Mouse (Mus musculus): ENCODE measurements at regions not wholly inside any gene's neighbourhood (a gene's known extent, or its start where the extent isn't known, plus 50 kb on each side); places are given as distances from the start of the nearest gene placed in this dataset.

- Histone ChIP-seq H3K9ac (no peak overlapping the region), H3K4me2 (no peak overlapping the region), H3K4me1 (replicated peaks) (no peaks in the 10 kb centered on the region), H3K4me3 (no peak overlapping the region), H3K27me3 (no peaks in the 10 kb centered on the region), H3K9me3 (replicated peaks) (no peaks in the 10 kb centered on the region), H3K36me3 (no peaks in the 10 kb centered on the region), H3K27ac (no peak overlapping the region)
- no peak for ATAC-seq (replicated peaks; ENCODE audit: insufficient number of reproducible peaks, insufficient read depth, low FRiP score, low read depth)
- 86% methylated on average over 3 of the region's 3 CpGs for WGBS
Observed at GRCm38 (mm10) chr3:83699751-83700150, 66.4 kb upstream of the Sfrp2 start.

DNA sequence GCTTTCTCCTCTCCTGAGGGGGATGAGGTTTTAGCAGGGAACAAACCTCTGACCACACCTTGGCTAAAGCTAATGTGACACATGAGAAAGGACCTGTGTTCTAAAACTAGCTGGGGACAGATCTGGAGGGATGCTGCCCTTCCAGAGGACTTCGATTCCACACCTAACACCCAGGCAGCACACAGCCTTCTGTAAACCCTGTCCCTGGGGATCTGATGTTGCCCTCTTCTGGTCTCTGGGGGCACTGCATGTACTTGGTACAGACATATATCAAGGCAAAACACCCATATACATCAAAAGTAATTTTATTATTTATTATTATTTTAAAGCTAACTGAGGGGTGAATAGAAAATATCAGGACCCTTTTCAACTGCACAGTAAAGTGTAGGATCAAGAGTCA, 65.0 kb upstream of the Sfrp2 start:
- H3K4me2 ChIP-seq: no peak overlapping the region
- H3K4me3 ChIP-seq: no peak overlapping the region
- no peak overlapping the region for H3K9ac ChIP-seq
- no peaks in the 10 kb centered on the region for H3K27me3 ChIP-seq
- no peak for ATAC-seq (replicated peaks; ENCODE audit: insufficient number of reproducible peaks, insufficient read depth, low FRiP score, low read depth)
- 57% methylated on average over 1 of the region's 1 CpGs for WGBS
- H3K4me1 ChIP-seq (replicated peaks): no peaks in the 10 kb centered on the region
- no peak overlapping the region for H3K27ac ChIP-seq
- H3K9me3 ChIP-seq (replicated peaks): no peaks in the 10 kb centered on the region
- H3K36me3 ChIP-seq: no peaks in the 10 kb centered on the region

GRCm38 (mm10) chr3:83704559-83704958, 61.6 kb upstream of the Sfrp2 start:
- 77% methylated on average over 11 of the region's 11 CpGs for WGBS
- Histone ChIP-seq H3K4me3 (no peak overlapping the region), H3K27me3 (no peaks in the 10 kb centered on the region), H3K9ac (no peak overlapping the region), H3K27ac (no peak overlapping the region), H3K4me2 (no peak overlapping the region), H3K9me3 (replicated peaks) (no peaks in the 10 kb centered on the region), H3K4me1 (replicated peaks) (no peaks in the 10 kb centered on the region), H3K36me3 (no peaks in the 10 kb centered on the region)
- ATAC-seq (replicated peaks; ENCODE audit: insufficient number of reproducible peaks, insufficient read depth, low FRiP score, low read depth): no peak

- H3K4me2 ChIP-seq: no peak overlapping the region
Observed at GRCm38 (mm10) chr3:83705253-83705652, 60.9 kb upstream of the Sfrp2 start.

GRCm38 (mm10) chr3:83706531-83707243, 59.4 kb upstream of the Sfrp2 start:
- no peak overlapping the region for H3K4me2 ChIP-seq
- no peaks in the 10 kb centered on the region for H3K9me3 ChIP-seq (replicated peaks)
- peaks cover 6% of the 10 kb centered on the region for H3K4me1 ChIP-seq (replicated peaks)
- H3K4me3 ChIP-seq: no peak overlapping the region
- 47% methylated on average over 13 of the region's 13 CpGs for WGBS
- no peak for ATAC-seq (replicated peaks; ENCODE audit: insufficient number of reproducible peaks, insufficient read depth, low FRiP score, low read depth)
- H3K27me3 ChIP-seq: no peaks in the 10 kb centered on the region
- H3K27ac ChIP-seq: no peak overlapping the region
- H3K9ac ChIP-seq: no peak overlapping the region
- H3K36me3 ChIP-seq: no peaks in the 10 kb centered on the region

More at GRCm38 (mm10) chr3:83705253-83705652, 60.9 kb upstream of the Sfrp2 start:
- Histone ChIP-seq H3K27me3 (no peaks in the 10 kb centered on the region), H3K36me3 (no peaks in the 10 kb centered on the region), H3K9me3 (replicated peaks) (no peaks in the 10 kb centered on the region), H3K9ac (no peak overlapping the region), H3K4me3 (no peak overlapping the region), H3K4me1 (replicated peaks) (no peaks in the 10 kb centered on the region), H3K27ac (no peak overlapping the region)
- 90% methylated on average over 6 of the region's 6 CpGs for WGBS
- ATAC-seq (replicated peaks; ENCODE audit: insufficient number of reproducible peaks, insufficient read depth, low FRiP score, low read depth): no peak

- Histone ChIP-seq H3K4me2 (no peak overlapping the region), H3K4me1 (replicated peaks) (peaks cover 6% of the 10 kb centered on the region), H3K9ac (no peak overlapping the region), H3K36me3 (no peaks in the 10 kb centered on the region), H3K4me3 (no peak overlapping the region), H3K9me3 (replicated peaks) (no peaks in the 10 kb centered on the region), H3K27me3 (no peaks in the 10 kb centered on the region), H3K27ac (no peak overlapping the region)
- ATAC-seq (replicated peaks; ENCODE audit: insufficient number of reproducible peaks, insufficient read depth, low FRiP score, low read depth): no peak
- WGBS: 74% methylated on average over 7 of the region's 7 CpGs
Observed at GRCm38 (mm10) chr3:83707278-83707677, 58.8 kb upstream of the Sfrp2 start.

GRCm38 (mm10) chr3:83708973-83709372, 57.1 kb upstream of the Sfrp2 start:
- Histone ChIP-seq H3K4me1 (replicated peaks) (peaks cover 6% of the 10 kb centered on the region), H3K4me3 (no peak overlapping the region), H3K36me3 (no peaks in the 10 kb centered on the region), H3K9me3 (replicated peaks) (no peaks in the 10 kb centered on the region), H3K27ac (no peak overlapping the region), H3K27me3 (no peaks in the 10 kb centered on the region), H3K4me2 (no peak overlapping the region), H3K9ac (no peak overlapping the region)
- ATAC-seq (replicated peaks; ENCODE audit: insufficient number of reproducible peaks, insufficient read depth, low FRiP score, low read depth): no peak
- 54% methylated on average over 4 of the region's 4 CpGs for WGBS

DNA sequence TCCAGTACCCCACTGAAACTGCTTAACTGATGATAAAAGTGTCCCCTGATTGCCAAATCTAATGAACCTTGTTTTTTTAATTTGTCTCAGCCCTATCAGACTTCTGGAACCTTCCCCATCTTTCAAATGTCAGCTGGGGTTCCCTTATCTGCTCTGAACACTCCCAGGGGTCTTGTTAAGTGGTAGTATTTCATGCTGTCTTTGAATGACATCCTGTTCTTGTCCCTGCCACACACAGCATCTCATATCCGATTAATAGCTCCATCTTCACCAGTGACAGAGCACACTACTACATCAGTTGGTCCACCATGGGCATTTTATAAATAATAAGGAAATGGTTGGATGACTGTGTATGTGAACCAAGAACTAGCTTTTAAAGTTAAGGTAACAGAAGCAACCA, 56.6 kb upstream of the Sfrp2 start:
- no peak overlapping the region for H3K4me2 ChIP-seq
- H3K27me3 ChIP-seq: no peaks in the 10 kb centered on the region
- H3K36me3 ChIP-seq: no peaks in the 10 kb centered on the region
- no peak overlapping the region for H3K4me3 ChIP-seq
- 41% methylated on average over 1 of the region's 1 CpGs for WGBS
- peaks cover 6% of the 10 kb centered on the region for H3K4me1 ChIP-seq (replicated peaks)
- ATAC-seq (replicated peaks; ENCODE audit: insufficient number of reproducible peaks, insufficient read depth, low FRiP score, low read depth): no peak
- no peaks in the 10 kb centered on the region for H3K9me3 ChIP-seq (replicated peaks)
- H3K27ac ChIP-seq: no peak overlapping the region
- H3K9ac ChIP-seq: no peak overlapping the region

- Histone ChIP-seq H3K27me3 (no peaks in the 10 kb centered on the region), H3K9me3 (replicated peaks) (no peaks in the 10 kb centered on the region), H3K36me3 (no peaks in the 10 kb centered on the region), H3K4me2 (no peak overlapping the region), H3K9ac (no peak overlapping the region), H3K27ac (no peak overlapping the region), H3K4me1 (replicated peaks) (peaks cover 6% of the 10 kb centered on the region), H3K4me3 (no peak overlapping the region)
- WGBS: 38% methylated on average over 10 of the region's 10 CpGs
- ATAC-seq (replicated peaks; ENCODE audit: insufficient number of reproducible peaks, insufficient read depth, low FRiP score, low read depth): no peak
Observed at GRCm38 (mm10) chr3:83710995-83711541, 55.1 kb upstream of the Sfrp2 start.

- H3K9ac ChIP-seq: no peak overlapping the region
- 53% methylated on average over 2 of the region's 2 CpGs for WGBS
- no peaks in the 10 kb centered on the region for H3K27me3 ChIP-seq
- H3K36me3 ChIP-seq: no peaks in the 10 kb centered on the region
- H3K4me3 ChIP-seq: no peak overlapping the region
- no peaks in the 10 kb centered on the region for H3K9me3 ChIP-seq (replicated peaks)
- no peak overlapping the region for H3K27ac ChIP-seq
- H3K4me2 ChIP-seq: no peak overlapping the region
- ATAC-seq (replicated peaks; ENCODE audit: insufficient number of reproducible peaks, insufficient read depth, low FRiP score, low read depth): no peak
- peaks cover 6% of the 10 kb centered on the region for H3K4me1 ChIP-seq (replicated peaks)
Observed at GRCm38 (mm10) chr3:83712355-83712754, 53.8 kb upstream of the Sfrp2 start.

GRCm38 (mm10) chr3:83714572-83714971, 51.5 kb upstream of the Sfrp2 start:
- no peak overlapping the region for H3K4me2 ChIP-seq
- H3K4me1 ChIP-seq (replicated peaks): peaks cover 8% of the 10 kb centered on the region
- WGBS: 58% methylated on average over 6 of the region's 6 CpGs
- ATAC-seq (replicated peaks; ENCODE audit: insufficient number of reproducible peaks, insufficient read depth, low FRiP score, low read depth): no peak
- no peak overlapping the region for H3K27ac ChIP-seq
- no peaks in the 10 kb centered on the region for H3K9me3 ChIP-seq (replicated peaks)
- H3K9ac ChIP-seq: no peak overlapping the region
- no peaks in the 10 kb centered on the region for H3K36me3 ChIP-seq
- H3K27me3 ChIP-seq: no peaks in the 10 kb centered on the region
- no peak overlapping the region for H3K4me3 ChIP-seq

Data from heart, embryonic 15.5 days (tissue).